Mouse (Mus musculus) olfactory bulb, adult 2 months (tissue): ENCODE results near the gene Ube4b.

Experiments
- CTCF ChIP-seq: fragments of 200-500 bp; IDR thresholded peaks from 2 replicates; pipeline ENCODE4 v1.5.1; 2012; ENCODE audit warnings: low read depth, mild to moderate bottlenecking, low read length, moderate library complexity; ENCODE audit not compliant: insufficient read depth
- POLR2A ChIP-seq: fragments of 200-500 bp; IDR thresholded peaks from 2 replicates; pipeline ENCODE4 v1.6.1; 2012; ENCODE audit warnings: mild to moderate bottlenecking, low read depth, low read length, moderate library complexity; ENCODE audit not compliant: insufficient read depth

GRCm38 (mm10) chr4:149337353-149337752 lies 89.2 kb downstream of the Ube4b start:
- TF ChIP-seq CTCF: no peak
- no peak for TF ChIP-seq POLR2A
